Mouse (Mus musculus) embryonic facial prominence, embryonic 11.5 days (tissue): ENCODE measurements around the gene Mocs1. TPM values are rescaled to one million over a fixed set of nuclear protein-coding genes. Genes with fewer than 3 reads are reported as not detected.
"Not testable (repeated sequence)": the region's sequence is repeated elsewhere in the genome, so short reads cannot be mapped to it uniquely, and the experiment has no call there.

ENCODE experiments used
- ATAC-seq: fragments of 200-750 bp; cut with Nextera tagmentation; replicated peaks from 2 replicates; pipeline ENCODE4 v1.8.0; 2017; ENCODE audit warnings: low read depth; ENCODE audit not compliant: insufficient number of reproducible peaks, low FRiP score, low TSS enrichment
- DNase-seq: peaks from one replicate; pipeline ENCODE4 v3.0.0-alpha.2; 2015; ENCODE audit warnings: low spot score
- H3K27ac ChIP-seq: fragments of 300-500 bp; sonication (generic); replicated peaks from 2 replicates; pipeline ENCODE4 v1.5.1; 2014; ENCODE audit warnings: mild to moderate bottlenecking, low read depth, low read length, control low read depth
- H3K27me3 ChIP-seq: fragments of 300-500 bp; sonication (generic); 2 replicates; pipeline ENCODE4 v1.6.1; 2014; ENCODE audit warnings: mild to moderate bottlenecking, low read length, moderate library complexity, mixed read lengths; ENCODE audit not compliant: control insufficient read depth, insufficient read depth
- H3K36me3 ChIP-seq: fragments of 300-500 bp; sonication (generic); replicated peaks from 2 replicates; pipeline ENCODE4 v1.6.1; 2014; ENCODE audit warnings: low read depth, mild to moderate bottlenecking, low read length, moderate library complexity, mixed read lengths; ENCODE audit not compliant: control insufficient read depth, insufficient read depth
- H3K4me1 ChIP-seq: fragments of 300-500 bp; sonication (generic); 2 replicates; pipeline ENCODE4 v1.6.1; 2014; ENCODE audit warnings: low read length, mixed read lengths; ENCODE audit not compliant: control insufficient read depth, insufficient read depth
- H3K4me2 ChIP-seq: fragments of 300-500 bp; sonication (generic); 2 replicates; pipeline ENCODE4 v1.6.1; 2014; ENCODE audit warnings: low read depth, mild to moderate bottlenecking, control low read depth, low read length, moderate library complexity
- H3K4me3 ChIP-seq: fragments of 300-500 bp; sonication (generic); 2 replicates; pipeline ENCODE4 v1.5.1; 2014; ENCODE audit warnings: low read depth, low read length, control low read depth
- H3K9ac ChIP-seq: fragments of 300-500 bp; sonication (generic); replicated peaks from 2 replicates; pipeline ENCODE4 v1.6.1; 2014; ENCODE audit warnings: mild to moderate bottlenecking, control low read depth, low read length
- H3K9me3 ChIP-seq: fragments of 300-500 bp; sonication (generic); replicated peaks from 2 replicates; pipeline ENCODE4 v1.6.1; 2016; ENCODE audit warnings: mild to moderate bottlenecking, low read length, inconsistent platforms, mixed read lengths; ENCODE audit not compliant: control insufficient read depth
- WGBS: fragments of 180-500 bp; shearing (Covaris S2); extraction: QIAGEN DNeasy Blood & Tissue Kit; methylation state at CpG from one replicate; pipeline ENCODE4 v1.1.7; 2014; 5-methylcytosine and 5-hydroxymethylcytosine counted together
- polyA plus RNA-seq: library from polyadenylated mRNA; unstranded; fragments of >200 nt; fragmentation: Nextera tagmentation; extraction: Ambion mirVana; gene quantifications from 2 replicates; pipeline ENCODE4 v1.2.1, GENCODE M21; 2014

Gene Mocs1
- polyA plus RNA-seq, 1 experiment from 2014 or later, result 6.0 TPM

GRCm38 (mm10) chr17:49442841-49443240 is 14.7 kb downstream of the Mocs1 start:
- not testable (repeated sequence) for H3K4me3 ChIP-seq, H3K4me1 ChIP-seq, H3K9ac ChIP-seq, H3K27ac ChIP-seq, DNase-seq, H3K9me3 ChIP-seq, H3K36me3 ChIP-seq, ATAC-seq, H3K4me2 ChIP-seq, H3K27me3 ChIP-seq
- 92% methylated on average over 3 of the region's 3 CpGs for WGBS

- no peaks in the 10 kb centered on the region for H3K9me3 ChIP-seq
- no peak overlapping the region for H3K4me3 ChIP-seq
- H3K27ac ChIP-seq, result no peak overlapping the region
- no peaks in the 10 kb centered on the region for H3K4me1 ChIP-seq
- H3K9ac ChIP-seq, result no peak overlapping the region
- H3K27me3 ChIP-seq, result no peaks in the 10 kb centered on the region
- DNase-seq (no peak), ATAC-seq (no peak)
- no peaks in the 10 kb centered on the region for H3K36me3 ChIP-seq
- H3K4me2 ChIP-seq, result no peak overlapping the region
- WGBS, result 71% methylated on average over 8 of the region's 9 CpGs
These were observed 20.5 kb downstream of the Mocs1 start for GRCm38 (mm10) chr17:49448570-49449229.

- Histone ChIP-seq H3K4me2 (no peak overlapping the region), H3K36me3 (peaks cover 1% of the 10 kb centered on the region), H3K9ac (no peak overlapping the region), H3K27ac (no peak overlapping the region), H3K27me3 (no peaks in the 10 kb centered on the region), H3K4me3 (no peak overlapping the region), H3K9me3 (no peaks in the 10 kb centered on the region), H3K4me1 (no peaks in the 10 kb centered on the region)
- 85% methylated on average over 8 of the region's 8 CpGs for WGBS
- no peak for DNase-seq
- no peak for ATAC-seq
These were observed 21.1 kb downstream of the Mocs1 start for GRCm38 (mm10) chr17:49449230-49449608.

- DNase-seq (no peak), ATAC-seq (no peak)
- Histone ChIP-seq H3K9ac (no peak overlapping the region), H3K9me3 (no peaks in the 10 kb centered on the region), H3K27ac (no peak overlapping the region), H3K27me3 (no peaks in the 10 kb centered on the region), H3K4me1 (no peaks in the 10 kb centered on the region), H3K4me2 (no peak overlapping the region), H3K4me3 (no peak overlapping the region), H3K36me3 (peaks cover 3% of the 10 kb centered on the region)
- WGBS, result 80% methylated on average over 6 of the region's 6 CpGs
These were observed 22.8 kb downstream of the Mocs1 start for GRCm38 (mm10) chr17:49450922-49451321.

- no peak for ATAC-seq
- no peak overlapping the region for H3K27ac ChIP-seq
These were observed 28.2 kb downstream of the Mocs1 start for GRCm38 (mm10) chr17:49456334-49456733.

GRCm38 (mm10) chr17:49457833-49458232 is 29.7 kb downstream of the Mocs1 start:
- 97% methylated on average over 3 of the region's 3 CpGs for WGBS
- no peak for ATAC-seq
- Histone ChIP-seq H3K4me1 (no peaks in the 10 kb centered on the region), H3K4me3 (no peak overlapping the region), H3K9ac (no peak overlapping the region), H3K27me3 (no peaks in the 10 kb centered on the region), H3K36me3 (peaks cover 3% of the 10 kb centered on the region), H3K27ac (no peak overlapping the region), H3K4me2 (no peak overlapping the region), H3K9me3 (no peaks in the 10 kb centered on the region)
- DNase-seq, result no peak

More at GRCm38 (mm10) chr17:49456334-49456733, 28.2 kb downstream of the Mocs1 start:
- Histone ChIP-seq H3K4me3 (no peak overlapping the region), H3K4me2 (no peak overlapping the region), H3K9me3 (no peaks in the 10 kb centered on the region), H3K27me3 (no peaks in the 10 kb centered on the region), H3K4me1 (no peaks in the 10 kb centered on the region), H3K9ac (no peak overlapping the region), H3K36me3 (peaks cover 3% of the 10 kb centered on the region)
- WGBS, result 88% methylated on average over 4 of the region's 4 CpGs
- no peak for DNase-seq

GRCm38 (mm10) chr17:49458386-49458785 is 30.2 kb downstream of the Mocs1 start:
- no peaks in the 10 kb centered on the region for H3K9me3 ChIP-seq
- H3K36me3 ChIP-seq, result peaks cover 3% of the 10 kb centered on the region
- no peak for DNase-seq
- WGBS, result 91% methylated on average over 18 of the region's 18 CpGs
- no peaks in the 10 kb centered on the region for H3K4me1 ChIP-seq
- H3K9ac ChIP-seq, result no peak overlapping the region
- no peak overlapping the region for H3K27ac ChIP-seq
- ATAC-seq, result no peak
- no peak overlapping the region for H3K4me3 ChIP-seq
- no peaks in the 10 kb centered on the region for H3K27me3 ChIP-seq
- H3K4me2 ChIP-seq, result no peak overlapping the region

- Histone ChIP-seq H3K36me3 (no peaks in the 10 kb centered on the region), H3K4me1 (no peaks in the 10 kb centered on the region), H3K27me3 (no peaks in the 10 kb centered on the region), H3K9me3 (no peaks in the 10 kb centered on the region), H3K9ac (no peak overlapping the region), H3K4me3 (no peak overlapping the region), H3K27ac (no peak overlapping the region), H3K4me2 (no peak overlapping the region)
- 88% methylated on average over 3 of the region's 3 CpGs for WGBS
- no peak for ATAC-seq
- DNase-seq, result no peak
These were observed 36.7 kb downstream of the Mocs1 start for GRCm38 (mm10) chr17:49464884-49465283.
